Mouse (Mus musculus) forebrain, embryonic 15.5 days (tissue): ENCODE data around the gene Sept1. TPM values are rescaled to one million over a fixed set of nuclear protein-coding genes. Genes with fewer than 3 reads are reported as not detected.

ENCODE experiments used
- ATAC-seq: fragments of 200-750 bp; cut with Nextera tagmentation; replicated peaks from 2 replicates; pipeline ENCODE4 v1.8.0; 2017; ENCODE audit warnings: mild to moderate bottlenecking, moderate TSS enrichment, moderate library complexity
- H3K27ac ChIP-seq: fragments of 300-500 bp; sonication (generic); replicated peaks from 2 replicates; pipeline ENCODE4 v1.5.1; 2015; ENCODE audit warnings: mild to moderate bottlenecking, inconsistent platforms
- H3K27me3 ChIP-seq: fragments of 300-500 bp; sonication (generic); 2 replicates; pipeline ENCODE4 v1.6.1; 2015; ENCODE audit warnings: inconsistent platforms
- H3K36me3 ChIP-seq: fragments of 300-500 bp; sonication (generic); 2 replicates; pipeline ENCODE4 v1.6.1; 2015; ENCODE audit warnings: mild to moderate bottlenecking, inconsistent platforms
- H3K4me1 ChIP-seq: fragments of 300-500 bp; sonication (generic); 2 replicates; pipeline ENCODE4 v1.6.1; 2015; ENCODE audit warnings: inconsistent platforms
- H3K4me2 ChIP-seq: fragments of 300-500 bp; sonication (generic); replicated peaks from 2 replicates; pipeline ENCODE4 v1.6.1; 2015; ENCODE audit warnings: mild to moderate bottlenecking, inconsistent platforms
- H3K4me3 ChIP-seq: fragments of 300-500 bp; sonication (generic); 2 replicates; pipeline ENCODE4 v1.5.1; 2015; ENCODE audit warnings: mild to moderate bottlenecking, inconsistent platforms
- H3K9ac ChIP-seq: fragments of 300-500 bp; sonication (generic); replicated peaks from 2 replicates; pipeline ENCODE4 v1.6.1; 2015; ENCODE audit warnings: mild to moderate bottlenecking, inconsistent platforms
- H3K9me3 ChIP-seq: fragments of 300-500 bp; sonication (generic); 2 replicates; pipeline ENCODE4 v1.6.1; 2016; ENCODE audit warnings: inconsistent platforms
- WGBS: fragments of 180-500 bp; shearing (Covaris S2); methylation state at CpG from one replicate; pipeline ENCODE4 v1.1.7; 2015; ENCODE audit warnings: mixed read lengths; 5-methylcytosine and 5-hydroxymethylcytosine counted together
- polyA plus RNA-seq: library from polyadenylated mRNA; unstranded; fragments of >200 nt; fragmentation: Nextera tagmentation; extraction: Ambion mirVana; gene quantifications from 2 replicates; pipeline ENCODE4 v1.2.1, GENCODE M21; 2015

Sept1 gene
- polyA plus RNA-seq, 1 experiment from 2014 or later: 21.8 TPM

GRCm38 (mm10) chr7:127225147-127225995 is 7.6 kb downstream of the Sept1 start:
- no peaks in the 10 kb centered on the region for H3K27me3 ChIP-seq
- H3K4me2 ChIP-seq: no peak overlapping the region
- no peak overlapping the region for H3K27ac ChIP-seq
- WGBS: 88% methylated on average over 11 of the region's 11 CpGs
- no peak for ATAC-seq
- H3K36me3 ChIP-seq: peaks cover 2% of the 10 kb centered on the region
- H3K9ac ChIP-seq: no peak overlapping the region
- peaks cover 12% of the 10 kb centered on the region for H3K4me1 ChIP-seq
- H3K9me3 ChIP-seq: no peaks in the 10 kb centered on the region
- no peak overlapping the region for H3K4me3 ChIP-seq

GRCm38 (mm10) chr7:127224616-127225015 is 8.3 kb downstream of the Sept1 start:
- Histone ChIP-seq H3K4me2 (no peak overlapping the region), H3K27me3 (no peaks in the 10 kb centered on the region), H3K4me1 (peaks cover 4% of the 10 kb centered on the region; the same call in 1 of the 2 replicates), H3K4me3 (no peak overlapping the region), H3K9ac (no peak overlapping the region), H3K27ac (no peak overlapping the region), H3K9me3 (no peaks in the 10 kb centered on the region), H3K36me3 (no peaks in the 10 kb centered on the region; the same call in 1 of the 2 replicates)
- no peak for ATAC-seq
- 94% methylated on average over 6 of the region's 6 CpGs for WGBS

- Histone ChIP-seq H3K4me3 (no peak overlapping the region), H3K4me1 (no peaks in the 10 kb centered on the region), H3K4me2 (no peak overlapping the region), H3K27me3 (no peaks in the 10 kb centered on the region), H3K36me3 (no peaks in the 10 kb centered on the region), H3K27ac (no peak overlapping the region), H3K9ac (no peak overlapping the region), H3K9me3 (no peaks in the 10 kb centered on the region)
- ATAC-seq: no peak
- 86% methylated on average over 6 of the region's 6 CpGs for WGBS
Observed at GRCm38 (mm10) chr7:127223515-127224478, 9.1 kb downstream of the Sept1 start.

- no peak overlapping the region for H3K27ac ChIP-seq
- H3K4me3 ChIP-seq: no peak overlapping the region
- no peak overlapping the region for H3K4me2 ChIP-seq
- no peaks in the 10 kb centered on the region for H3K4me1 ChIP-seq
- no peak overlapping the region for H3K9ac ChIP-seq
- H3K27me3 ChIP-seq: no peaks in the 10 kb centered on the region
- WGBS: over 99% methylated on average over 3 of the region's 3 CpGs
- no peak for ATAC-seq
- no peaks in the 10 kb centered on the region for H3K9me3 ChIP-seq
- no peaks in the 10 kb centered on the region for H3K36me3 ChIP-seq
Observed at GRCm38 (mm10) chr7:127223106-127223505, 9.8 kb downstream of the Sept1 start.

- no peak overlapping the region for H3K27ac ChIP-seq
- 87% methylated on average over 6 of the region's 6 CpGs for WGBS
- no peaks in the 10 kb centered on the region for H3K4me1 ChIP-seq
- H3K27me3 ChIP-seq: no peaks in the 10 kb centered on the region
- no peak for ATAC-seq
- H3K9me3 ChIP-seq: no peaks in the 10 kb centered on the region
- no peak overlapping the region for H3K9ac ChIP-seq
- H3K4me3 ChIP-seq: no peak overlapping the region
- no peaks in the 10 kb centered on the region for H3K36me3 ChIP-seq
- H3K4me2 ChIP-seq: no peak overlapping the region
Observed at GRCm38 (mm10) chr7:127220440-127220839, 12.5 kb downstream of the Sept1 start.

- no peaks in the 10 kb centered on the region for H3K36me3 ChIP-seq
- H3K9ac ChIP-seq: no peak overlapping the region
- H3K27ac ChIP-seq: no peak overlapping the region
- H3K4me2 ChIP-seq: no peak overlapping the region
- no peaks in the 10 kb centered on the region for H3K9me3 ChIP-seq
- H3K4me1 ChIP-seq: peaks cover 3% of the 10 kb centered on the region; the same call in 1 of the 2 replicates
- 90% methylated on average over 4 of the region's 4 CpGs for WGBS
- no peaks in the 10 kb centered on the region for H3K27me3 ChIP-seq
- no peak overlapping the region for H3K4me3 ChIP-seq
- no peak for ATAC-seq
Observed at GRCm38 (mm10) chr7:127218670-127219069, 14.3 kb downstream of the Sept1 start.

- WGBS: 85% methylated on average over 10 of the region's 10 CpGs
- no peak for ATAC-seq
- no peaks in the 10 kb centered on the region for H3K27me3 ChIP-seq
Observed at GRCm38 (mm10) chr7:127217901-127218642, 14.9 kb downstream of the Sept1 start.

GRCm38 (mm10) chr7:127217475-127217874 is 15.5 kb downstream of the Sept1 start:
- WGBS: 88% methylated on average over 6 of the region's 6 CpGs
- Histone ChIP-seq H3K9me3 (no peaks in the 10 kb centered on the region), H3K4me2 (no peak overlapping the region), H3K36me3 (no peaks in the 10 kb centered on the region), H3K4me1 (peaks cover 3% of the 10 kb centered on the region; the same call in 1 of the 2 replicates), H3K4me3 (no peak overlapping the region), H3K27me3 (no peaks in the 10 kb centered on the region), H3K27ac (no peak overlapping the region), H3K9ac (no peak overlapping the region)
- no peak for ATAC-seq

More at GRCm38 (mm10) chr7:127217901-127218642, 14.9 kb downstream of the Sept1 start:
- H3K36me3 ChIP-seq: no peaks in the 10 kb centered on the region
- H3K9ac ChIP-seq: no peak overlapping the region
- no peak overlapping the region for H3K4me2 ChIP-seq
- H3K27ac ChIP-seq: no peak overlapping the region
- H3K9me3 ChIP-seq: no peaks in the 10 kb centered on the region
- peaks cover 3% of the 10 kb centered on the region; the same call in 1 of the 2 replicates for H3K4me1 ChIP-seq
- H3K4me3 ChIP-seq: no peak overlapping the region

- no peak overlapping the region for H3K4me3 ChIP-seq
- H3K36me3 ChIP-seq: no peaks in the 10 kb centered on the region
- ATAC-seq: no peak
- H3K27ac ChIP-seq: no peak overlapping the region
- peaks cover 3% of the 10 kb centered on the region; the same call in 1 of the 2 replicates for H3K4me1 ChIP-seq
- H3K9me3 ChIP-seq: no peaks in the 10 kb centered on the region
- no peak overlapping the region for H3K9ac ChIP-seq
- WGBS: 82% methylated on average over 5 of the region's 5 CpGs
- no peaks in the 10 kb centered on the region for H3K27me3 ChIP-seq
- H3K4me2 ChIP-seq: no peak overlapping the region
Observed at GRCm38 (mm10) chr7:127216307-127216706, 16.6 kb downstream of the Sept1 start.

GRCm38 (mm10) chr7:127214981-127215871 is 17.7 kb downstream of the Sept1 start:
- Histone ChIP-seq H3K36me3 (no peaks in the 10 kb centered on the region), H3K4me1 (peaks cover 3% of the 10 kb centered on the region; the same call in 1 of the 2 replicates), H3K27ac (no peak overlapping the region), H3K9me3 (no peaks in the 10 kb centered on the region), H3K4me2 (peak overlapping the region; percentile 37), H3K9ac (no peak overlapping the region), H3K27me3 (no peaks in the 10 kb centered on the region), H3K4me3 (peak overlapping the region; percentile 23)
- ATAC-seq: 0 out of 2 replicates have a peak, but pooled peaks have one; percentile 29
- 27% methylated on average over 33 of the region's 33 CpGs for WGBS

- Histone ChIP-seq H3K27me3 (no peaks in the 10 kb centered on the region), H3K4me2 (no peak overlapping the region), H3K4me3 (no peak overlapping the region), H3K9ac (no peak overlapping the region), H3K4me1 (peaks cover 7% of the 10 kb centered on the region), H3K36me3 (no peaks in the 10 kb centered on the region), H3K9me3 (no peaks in the 10 kb centered on the region), H3K27ac (no peak overlapping the region)
- 39% methylated on average over 21 of the region's 21 CpGs for WGBS
- ATAC-seq: no peak
Observed at GRCm38 (mm10) chr7:127214521-127214920, 18.4 kb downstream of the Sept1 start.
